Mouse (Mus musculus) layer of hippocampus, adult 2 months (tissue): ENCODE measurements at regions not wholly inside any gene's neighbourhood (a gene's known extent, or its start where the extent isn't known, plus 50 kb on each side); places are given as distances from the start of the nearest gene placed in this dataset.

Experiments
- DNase-seq, 2 experiments: peaks; one replicate each; pipeline ENCODE4 v3.0.0; 2022; ENCODE audit warnings: low spot score in 2 of 2
- H3K27ac ChIP-seq: fragments of 200-600 bp; 2 replicates; pipeline ENCODE4 v1.8.1; 2022
- H3K4me3 ChIP-seq: fragments of 200-600 bp; 2 replicates; pipeline ENCODE4 v1.8.1; 2022; ENCODE audit warnings: mild to moderate bottlenecking
- CTCF ChIP-seq: fragments of 200-600 bp; conservative IDR thresholded peaks from 2 replicates; pipeline ENCODE4 v1.8.1; 2022; ENCODE audit warnings: antibody characterized with exemption, mild to moderate bottlenecking, moderate library complexity

DNA sequence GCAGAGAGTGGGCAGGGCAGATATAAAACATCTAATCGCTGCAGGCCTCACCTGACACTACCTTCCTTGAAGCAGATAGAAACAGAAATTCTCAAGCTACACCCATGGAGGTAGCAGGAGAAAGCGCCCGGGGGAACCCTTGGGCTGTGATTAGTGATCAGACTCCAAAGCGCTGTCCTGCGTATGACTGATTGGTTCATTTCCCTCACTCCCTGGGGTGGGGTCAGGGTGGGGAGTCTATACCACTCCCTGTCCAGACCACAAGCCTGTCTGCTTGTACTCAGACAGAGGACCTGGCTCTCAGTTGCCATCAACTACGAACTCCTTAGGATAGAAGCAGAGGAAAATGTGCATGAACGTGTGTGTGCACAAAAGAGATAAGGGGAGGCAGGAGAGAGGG is 77.7 kb downstream of the Gm826 start:
- no peak for DNase-seq
- H3K4me3 ChIP-seq = no peak overlapping the region
- no peak overlapping the region for H3K27ac ChIP-seq
- no peak for TF ChIP-seq CTCF

DNA sequence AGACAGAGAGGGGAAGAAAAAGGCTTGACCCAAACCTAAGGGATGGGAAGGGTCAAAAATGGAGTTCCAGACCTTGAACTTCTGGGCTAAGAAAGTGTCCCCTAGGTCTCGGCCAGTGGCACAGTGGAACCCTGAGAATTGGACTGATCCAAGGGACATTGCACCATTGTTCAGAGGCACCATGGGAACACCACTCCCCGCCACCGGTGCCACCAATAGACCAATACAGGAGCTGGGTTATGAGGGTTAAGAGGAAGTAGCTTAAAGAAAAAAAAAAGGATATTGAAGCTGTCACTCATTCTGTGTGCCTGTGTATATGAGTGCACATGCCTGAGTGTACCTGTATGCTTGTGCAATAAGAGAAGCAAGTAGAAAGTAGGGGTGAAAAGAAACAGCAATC is 83.7 kb downstream of the Gm826 start:
- DNase-seq = no peak
- Histone ChIP-seq H3K4me3 (no peak overlapping the region), H3K27ac (no peak overlapping the region)
- no peak for TF ChIP-seq CTCF

DNA sequence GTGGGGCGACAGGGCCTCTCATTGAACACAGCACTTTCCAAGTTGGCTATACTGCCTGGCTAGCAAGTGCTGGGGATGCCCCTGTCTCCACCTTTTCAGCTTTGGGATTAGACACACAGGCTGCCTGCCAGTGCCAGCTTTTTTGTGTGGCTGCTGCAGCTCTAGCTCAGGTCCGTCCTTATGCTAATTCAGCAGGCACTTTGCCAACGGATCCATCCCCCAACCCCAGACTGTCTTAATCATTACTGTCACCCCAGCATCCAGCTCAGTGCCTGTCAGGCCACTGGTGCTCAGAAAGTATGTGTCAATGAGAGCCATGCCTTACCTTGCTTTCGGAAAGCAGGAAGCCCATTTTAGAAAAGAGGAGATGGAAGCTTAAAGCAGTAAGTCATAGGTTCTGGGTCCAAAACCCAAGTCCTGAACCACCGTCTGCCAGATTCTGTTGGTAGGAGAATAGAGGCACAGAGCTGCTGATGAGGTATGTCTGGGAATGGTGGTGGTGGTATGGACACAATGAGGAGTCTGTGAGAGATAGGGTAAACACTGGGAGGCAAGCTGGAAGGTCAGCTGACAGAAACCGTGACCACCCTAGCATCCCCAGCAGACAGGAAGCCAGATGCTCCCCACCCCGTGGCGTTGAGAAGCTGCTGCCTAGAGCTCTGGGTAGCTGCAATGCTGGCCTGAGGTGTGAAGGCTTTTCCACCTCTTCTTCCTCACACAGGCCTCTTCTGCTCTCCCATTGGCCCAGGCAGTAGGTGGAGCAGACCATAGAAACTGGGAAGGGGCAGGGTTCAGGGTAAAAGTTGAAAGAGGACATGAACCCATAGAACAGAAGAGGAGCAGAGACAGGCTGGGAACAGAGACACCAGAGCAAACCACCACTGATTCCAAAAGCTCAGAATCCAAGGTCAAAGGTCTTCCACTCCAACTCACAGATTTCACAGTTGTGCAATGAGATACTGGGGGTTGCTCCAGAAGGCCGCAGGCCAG is 84.6 kb downstream of the Gm826 start:
- no peak for TF ChIP-seq CTCF
- Histone ChIP-seq H3K4me3 (no peak overlapping the region), H3K27ac (no peak overlapping the region)
- DNase-seq = no peak

DNA sequence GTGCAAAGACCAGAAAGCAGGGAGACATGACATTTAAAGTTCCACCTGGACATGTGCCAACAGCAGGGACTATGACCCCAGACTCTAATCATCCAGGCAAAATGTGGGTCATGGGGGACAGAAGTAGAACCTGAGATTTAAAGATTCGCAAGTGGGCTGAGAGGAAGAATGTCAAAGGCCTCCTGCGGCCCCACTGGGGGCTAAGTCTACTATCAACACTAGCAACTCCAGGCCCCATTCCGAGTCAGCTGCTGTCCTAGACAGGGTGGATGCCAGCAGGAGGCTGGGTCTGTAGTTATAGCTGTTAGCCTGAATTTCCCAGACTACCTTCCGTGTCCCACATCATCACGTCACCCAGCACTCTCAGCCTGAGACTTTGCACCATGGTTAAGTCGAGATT is 86.7 kb downstream of the Gm826 start:
- DNase-seq = no peak
- Histone ChIP-seq H3K27ac (no peak overlapping the region), H3K4me3 (no peak overlapping the region)
- no peak for TF ChIP-seq CTCF

DNA sequence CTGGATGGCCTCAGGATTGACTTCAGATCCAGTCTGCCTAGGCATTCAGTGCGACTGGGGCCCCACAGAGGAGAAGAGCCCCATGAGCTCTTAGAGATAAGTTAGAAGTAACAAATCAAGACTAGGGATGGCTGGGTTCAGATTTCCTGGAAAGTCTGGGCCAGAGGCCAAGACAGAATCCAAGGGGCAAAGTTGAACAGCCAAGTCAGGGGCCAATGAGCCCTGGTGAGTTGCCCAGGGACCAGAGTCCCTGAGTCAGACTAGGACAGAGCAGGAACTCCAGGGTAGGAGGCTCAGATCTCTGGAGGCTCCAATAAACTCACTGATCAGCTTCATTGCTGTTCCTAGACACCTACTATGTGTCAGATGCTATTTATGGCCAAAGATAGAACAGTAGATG is 87.6 kb downstream of the Gm826 start:
- Histone ChIP-seq H3K27ac (no peak overlapping the region), H3K4me3 (no peak overlapping the region)
- no peak for DNase-seq
- TF ChIP-seq CTCF = no peak

DNA sequence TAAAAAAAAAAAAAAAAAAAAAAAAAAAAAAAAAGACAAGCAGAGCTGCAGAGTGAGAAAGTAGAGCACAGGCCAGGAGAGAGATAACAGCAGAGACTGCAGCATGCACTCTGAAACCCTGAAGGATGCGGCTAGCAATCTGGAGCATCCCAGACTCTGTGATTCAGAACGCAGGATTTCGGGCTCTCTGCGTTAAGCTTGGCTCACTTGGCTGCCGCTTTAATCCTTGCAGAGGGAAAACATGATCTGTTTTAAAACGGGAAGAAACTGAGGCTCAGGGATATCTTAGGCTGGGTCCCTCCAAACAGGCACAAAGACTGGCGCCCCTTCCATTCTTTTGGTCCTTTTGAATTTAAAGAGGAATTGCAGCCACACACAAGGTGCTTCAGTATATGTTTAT is 89.1 kb downstream of the Gm826 start:
- no peak for DNase-seq
- no peak overlapping the region for H3K4me3 ChIP-seq
- no peak for TF ChIP-seq CTCF
- no peak overlapping the region for H3K27ac ChIP-seq

DNA sequence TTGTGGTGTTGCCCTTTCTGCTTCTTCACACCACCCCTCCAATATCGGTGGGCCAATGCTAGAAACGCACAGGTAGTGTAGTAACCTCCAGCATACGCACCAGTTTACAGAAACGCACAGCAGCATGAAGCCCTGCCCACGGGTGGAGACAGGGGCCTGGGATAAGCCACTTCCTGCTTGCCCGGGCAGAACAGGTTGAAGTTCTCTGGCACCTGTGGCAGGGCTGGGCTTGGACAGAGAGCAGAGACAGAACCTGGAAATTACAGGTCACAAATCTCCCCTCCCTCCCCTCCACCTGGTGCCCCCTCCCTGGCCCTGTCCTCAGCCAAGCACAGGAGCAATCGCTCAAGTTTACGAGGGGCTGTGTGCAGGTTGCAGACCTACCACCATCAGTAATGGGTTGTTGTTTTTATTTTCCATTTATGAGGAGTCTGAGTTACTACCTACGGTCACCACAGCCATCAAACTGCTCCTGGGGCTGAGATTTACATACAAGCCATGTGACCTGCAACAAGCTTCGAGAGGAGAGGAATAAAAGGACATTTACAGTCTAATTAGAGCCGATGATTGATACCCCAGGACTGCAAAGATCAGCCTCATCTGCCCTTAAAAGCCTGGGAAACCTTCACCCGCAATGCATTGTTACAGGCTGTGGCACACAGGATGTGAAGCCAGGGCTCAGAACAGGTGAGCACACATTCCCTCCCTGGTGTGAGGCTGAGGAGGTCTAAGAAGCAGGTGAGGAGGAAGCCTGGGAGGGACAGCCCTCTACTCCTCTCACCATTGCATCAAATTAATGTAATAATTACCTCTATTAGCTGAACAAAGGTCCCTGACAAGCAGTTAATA is 93.2 kb downstream of the Gm826 start:
- Histone ChIP-seq H3K4me3 (no peak overlapping the region), H3K27ac (no peak overlapping the region)
- no peak for TF ChIP-seq CTCF
- DNase-seq = no peak

DNA sequence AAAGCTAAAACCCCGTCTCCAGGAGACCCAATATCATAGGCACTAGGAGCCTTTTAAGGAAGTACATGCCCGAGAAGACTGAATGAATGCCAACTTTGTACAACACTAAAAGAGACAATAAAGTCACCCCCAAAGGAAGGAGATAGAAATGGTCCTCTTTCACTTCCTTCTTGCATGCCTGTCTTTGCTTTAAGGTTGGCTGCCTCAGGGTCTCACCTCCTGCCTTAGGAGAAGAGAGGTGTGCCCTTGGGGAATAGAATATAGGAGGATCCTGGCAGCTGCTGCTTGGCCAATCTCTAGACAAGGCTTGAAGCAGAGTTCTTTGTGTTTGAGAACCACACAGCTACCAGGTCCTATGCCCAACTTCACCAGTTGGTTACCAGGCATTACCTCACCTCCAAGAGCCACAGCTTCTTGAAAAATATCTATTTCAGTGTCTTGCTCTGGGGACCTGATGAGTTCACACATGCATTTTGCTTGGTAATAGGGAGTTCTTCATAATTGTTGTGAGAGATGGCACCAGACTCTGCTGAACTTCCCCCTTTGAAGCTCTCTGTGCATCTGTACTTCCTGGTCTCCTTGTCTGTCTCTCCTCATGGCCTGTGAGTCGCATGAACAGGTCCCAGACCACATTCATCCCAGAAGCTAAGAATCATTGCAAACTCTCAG is 96.4 kb downstream of the Gm826 start:
- Histone ChIP-seq H3K27ac (peak overlapping the region; percentile 6; the same call in 1 of the 2 replicates), H3K4me3 (no peak overlapping the region)
- no peak for DNase-seq
- no peak for TF ChIP-seq CTCF

DNA sequence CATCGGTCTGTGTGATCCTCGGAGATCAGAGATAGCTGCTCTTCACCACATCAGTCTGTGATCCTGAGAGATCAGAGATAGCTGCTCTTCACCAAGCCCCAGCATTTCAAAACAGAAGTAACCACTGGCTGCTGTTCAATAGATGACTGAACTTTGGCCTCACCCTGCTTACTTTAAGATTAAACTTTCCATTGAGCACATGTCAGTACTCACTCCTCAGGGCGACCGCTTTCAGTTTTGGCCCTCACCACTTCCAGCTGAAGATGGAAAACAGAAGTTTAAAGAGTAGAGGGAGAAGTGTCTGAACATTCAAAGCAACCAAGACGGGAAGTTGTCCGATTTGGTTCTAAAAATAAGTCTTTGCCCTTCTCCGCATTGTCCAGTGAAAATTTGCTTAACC is 97.2 kb downstream of the Gm826 start:
- no peak for TF ChIP-seq CTCF
- no peak overlapping the region for H3K4me3 ChIP-seq
- 0 out of 2 replicates have a peak overlapping the region, but pooled peaks have one; percentile 6 for H3K27ac ChIP-seq
- no peak for DNase-seq

DNA sequence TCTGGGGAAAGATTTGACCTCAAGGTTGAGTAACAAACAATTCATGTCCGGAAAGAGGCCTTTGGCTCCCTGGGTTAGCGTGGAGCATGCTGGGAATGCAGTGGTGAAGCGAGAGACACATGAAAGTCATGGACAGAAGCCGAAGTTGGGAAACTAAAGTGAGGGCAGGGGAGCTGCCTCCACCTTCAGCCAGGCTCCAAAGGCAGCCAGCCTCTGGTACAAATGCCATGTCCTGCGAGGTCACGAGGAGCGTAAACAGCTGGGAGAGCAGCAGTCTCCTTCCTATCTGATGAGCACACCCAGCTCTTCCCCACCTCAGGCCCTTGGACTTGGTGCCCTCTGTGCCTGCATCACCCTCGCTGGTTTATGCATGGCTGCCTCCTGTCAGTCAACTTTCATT is 103.2 kb downstream of the Gm826 start:
- no peak for TF ChIP-seq CTCF
- H3K4me3 ChIP-seq = no peak overlapping the region

DNA sequence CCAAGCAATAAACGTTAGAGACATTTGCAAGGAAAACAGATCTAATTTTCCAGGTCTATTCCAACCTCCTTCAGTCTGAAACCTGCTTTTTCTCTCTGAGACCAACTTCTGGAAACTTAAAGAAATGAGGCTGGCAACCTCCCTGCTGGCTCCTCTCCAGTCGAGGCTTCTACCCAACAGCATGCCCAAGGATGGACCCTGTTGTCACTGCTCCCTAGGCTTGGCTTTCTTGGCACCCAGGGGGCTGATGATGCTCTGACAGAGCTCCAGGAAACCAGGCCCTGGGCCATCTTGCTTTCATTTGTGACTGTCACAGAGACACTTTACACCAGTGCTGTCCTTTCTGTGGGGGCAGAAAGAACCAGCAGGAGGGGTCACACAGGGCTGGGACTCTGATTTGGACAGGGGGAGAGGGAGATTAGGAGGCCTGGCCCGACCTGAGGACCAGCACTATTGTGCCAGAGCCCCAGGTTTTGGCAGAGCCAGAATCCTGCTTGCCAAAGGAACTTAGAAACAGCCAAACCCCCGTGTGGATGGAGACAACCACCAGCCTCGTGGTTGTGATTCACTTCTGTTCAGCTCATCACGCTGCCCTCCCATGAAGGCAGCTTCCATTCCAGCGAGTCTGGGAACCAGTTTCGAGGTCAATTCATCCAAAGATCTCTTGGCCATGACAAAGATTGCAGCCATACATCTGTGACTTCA is 105.5 kb downstream of the Gm826 start:
- DNase-seq = no peak
- Histone ChIP-seq H3K27ac (no peak overlapping the region), H3K4me3 (no peak overlapping the region)
- no peak for TF ChIP-seq CTCF

More for the DNA sequence above, 103.2 kb downstream of the Gm826 start:
- no peak overlapping the region for H3K27ac ChIP-seq
- no peak for DNase-seq

DNA sequence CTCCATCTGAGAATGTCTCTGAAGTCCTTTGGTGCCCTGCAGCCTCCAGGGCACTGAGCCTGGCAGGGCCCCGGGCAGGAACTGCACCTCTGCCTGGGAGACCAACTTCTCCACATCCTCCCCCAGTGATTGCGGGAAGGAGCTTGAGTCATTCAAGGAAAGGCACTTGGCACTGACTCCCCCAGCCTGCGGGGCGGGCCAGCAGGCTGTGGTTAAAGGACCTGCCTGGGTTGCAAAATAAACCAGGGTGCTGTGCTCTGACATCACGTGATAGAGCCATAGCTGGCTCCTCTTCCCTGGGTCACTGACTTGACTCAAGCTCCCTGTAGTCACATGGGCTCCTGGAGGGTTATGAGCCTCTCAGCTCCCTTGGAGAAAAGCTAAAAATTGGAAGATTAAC is 108.5 kb downstream of the Gm826 start:
- Histone ChIP-seq H3K4me3 (no peak overlapping the region), H3K27ac (no peak overlapping the region)
- DNase-seq = no peak
- TF ChIP-seq CTCF = no peak
